Mouse (Mus musculus): ENCODE results near the gene Ltbp1. TPM values are rescaled to one million over a fixed set of nuclear protein-coding genes. Genes with fewer than 3 reads are reported as not detected.

Gene Ltbp1
- total and polyA plus RNA-seq, 3 experiments = 0.01 to 0.04 TPM; not detected in 1

DNA sequence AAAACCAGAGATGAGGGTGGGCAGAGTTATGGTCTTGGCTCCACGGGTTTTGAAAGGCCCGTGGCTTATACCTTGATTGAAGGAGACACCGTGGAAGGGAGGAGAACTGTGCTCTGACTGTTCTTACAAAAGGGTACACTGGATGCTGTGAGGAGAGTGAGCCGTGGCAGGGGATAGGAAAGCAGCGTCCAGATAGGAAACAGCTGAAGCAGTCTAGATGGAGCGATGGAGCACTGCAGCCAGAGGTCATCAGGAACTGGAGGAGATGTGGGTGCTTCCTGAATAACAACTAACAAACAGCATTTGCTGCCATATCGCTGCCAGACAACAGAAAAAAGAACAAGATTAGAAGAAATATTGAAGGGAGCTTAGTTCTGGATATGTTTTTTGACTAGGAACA, 166.3 kb downstream of the Ltbp1 start:
- Histone ChIP-seq H3K4me3 (ENCODE audit: control insufficient read depth in 1 of 2, insufficient read depth in 1 of 2, low read depth in 2 of 2, low read length in 2 of 2) (no peak overlapping the region), H3K27ac (ENCODE audit: control insufficient read depth, low read depth, low read length) (no peak overlapping the region), H3K36me3 (ENCODE audit: control insufficient read depth in 1 of 2, insufficient read depth in 2 of 2, low read length in 2 of 2) (no peaks in the 10 kb centered on the region), H3K27me3 (ENCODE audit: control insufficient read depth in 1 of 2, insufficient read depth in 2 of 2, low read length in 2 of 2) (peaks cover 4 to 12% of the 10 kb centered on the region in 2 experiments), H3K9ac (ENCODE audit: control insufficient read depth, low read depth, low read length, poor library complexity, severe bottlenecking) (no peak overlapping the region), H3K9me3 (replicated peaks; ENCODE audit: insufficient read depth, low read length) (no peaks in the 10 kb centered on the region), H3K79me2 (ENCODE audit: control insufficient read depth, insufficient read depth, low read length, poor library complexity) (no peaks in the 10 kb centered on the region), H3K4me1 (ENCODE audit: control insufficient read depth in 1 of 2, insufficient read depth in 2 of 2, low read length in 2 of 2) (no peaks in the 10 kb centered on the region)
- DNase-seq (ENCODE audit: low read depth, low spot score) = no peak
- TF ChIP-seq TCF12 (IDR thresholded peaks at IDR 0.05; ENCODE audit: low read depth, low read length) (no peak), NRF1 (IDR thresholded peaks at IDR 0.05; ENCODE audit: insufficient read depth, low read depth, low read length, poor library complexity, severe bottlenecking) (no peak), MAX (IDR thresholded peaks at IDR 0.05; ENCODE audit: low read length) (no peak), MYC (IDR thresholded peaks at IDR 0.05; ENCODE audit: low read depth, low read length) (no peak)

DNA sequence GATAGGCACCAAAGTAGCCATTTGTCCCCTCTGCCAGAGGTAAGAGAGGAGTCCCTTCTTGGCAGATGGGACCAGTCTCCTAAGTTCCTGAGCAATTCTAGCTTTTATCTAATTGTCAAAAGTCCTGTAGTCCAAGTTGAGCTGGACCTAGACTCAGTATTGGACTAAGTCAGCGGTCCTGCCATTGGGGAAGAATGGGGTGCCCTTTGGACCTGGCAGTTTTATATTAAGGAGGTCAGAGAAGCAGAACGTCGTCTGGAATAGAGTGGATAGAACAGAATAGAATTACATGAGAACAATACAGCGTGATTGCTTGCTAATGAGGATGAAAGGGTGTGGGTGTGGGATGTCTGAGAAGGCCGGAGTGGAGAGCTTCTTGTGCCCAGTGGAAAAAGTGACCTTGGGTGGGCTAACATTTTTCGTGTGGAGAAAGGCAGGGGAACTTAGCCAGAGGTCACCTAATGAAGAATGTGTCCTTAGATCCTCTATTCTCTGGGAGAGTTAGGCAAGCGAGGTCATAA, 167.4 kb downstream of the Ltbp1 start:
- DNase-seq (ENCODE audit: low read depth, low spot score) = no peak
- no peak overlapping the region for H3K27ac ChIP-seq (ENCODE audit: control insufficient read depth, low read depth, low read length)
- H3K27me3 ChIP-seq (ENCODE audit: control insufficient read depth in 1 of 2, insufficient read depth in 2 of 2, low read length in 2 of 2) = peaks cover 4 to 10% of the 10 kb centered on the region in 2 experiments
- no peak overlapping the region for H3K4me3 ChIP-seq (ENCODE audit: control insufficient read depth in 1 of 2, insufficient read depth in 1 of 2, low read depth in 2 of 2, low read length in 2 of 2)
- no peaks in the 10 kb centered on the region for H3K79me2 ChIP-seq (ENCODE audit: control insufficient read depth, insufficient read depth, low read length, poor library complexity)
- H3K9me3 ChIP-seq (replicated peaks; ENCODE audit: insufficient read depth, low read length) = no peaks in the 10 kb centered on the region
- H3K36me3 ChIP-seq (ENCODE audit: control insufficient read depth in 1 of 2, insufficient read depth in 2 of 2, low read length in 2 of 2) = no peaks in the 10 kb centered on the region; a peak in 1 of 4 replicates
- H3K4me1 ChIP-seq (ENCODE audit: control insufficient read depth in 1 of 2, insufficient read depth in 2 of 2, low read length in 2 of 2) = 0 out of 4 replicates have a peak, but pooled peaks cover 0 to 4% of the 10 kb centered on the region in 2 experiments
- no peak for TF ChIP-seq MAFK (IDR thresholded peaks at IDR 0.05; ENCODE audit: borderline replicate concordance, low read depth, low read length)
- TF ChIP-seq GABPA (IDR thresholded peaks at IDR 0.05; ENCODE audit: low read depth, low read length) = no peak
- no peak for TF ChIP-seq POLR2AphosphoS5 (IDR thresholded peaks at IDR 0.05; ENCODE audit: borderline replicate concordance, low read depth, low read length)
- no peak for TF ChIP-seq CTCF (IDR thresholded peaks at IDR 0.05 in 2 of 3, conservative IDR thresholded peaks at IDR 0.05 in 1 of 3; ENCODE audit: control insufficient read depth in 1 of 3, insufficient read depth in 1 of 3, low read depth in 2 of 3, low read length in 3 of 3, poor library complexity in 1 of 3, severe bottlenecking in 1 of 3)
- no peak for TF ChIP-seq TAL1 (IDR thresholded peaks at IDR 0.05; ENCODE audit: low read length)
- TF ChIP-seq TCF12 (IDR thresholded peaks at IDR 0.05; ENCODE audit: low read depth, low read length) = no peak
- TF ChIP-seq ETS1 (IDR thresholded peaks at IDR 0.05; ENCODE audit: low read depth, low read length) = no peak
- no peak for TF ChIP-seq USF1 (IDR thresholded peaks at IDR 0.05; ENCODE audit: low read depth, low read length)
- TF ChIP-seq MYB (IDR thresholded peaks at IDR 0.05; ENCODE audit: low read depth, low read length) = no peak
- H3K9ac ChIP-seq (ENCODE audit: control insufficient read depth, low read depth, low read length, poor library complexity, severe bottlenecking) = no peak overlapping the region

DNA sequence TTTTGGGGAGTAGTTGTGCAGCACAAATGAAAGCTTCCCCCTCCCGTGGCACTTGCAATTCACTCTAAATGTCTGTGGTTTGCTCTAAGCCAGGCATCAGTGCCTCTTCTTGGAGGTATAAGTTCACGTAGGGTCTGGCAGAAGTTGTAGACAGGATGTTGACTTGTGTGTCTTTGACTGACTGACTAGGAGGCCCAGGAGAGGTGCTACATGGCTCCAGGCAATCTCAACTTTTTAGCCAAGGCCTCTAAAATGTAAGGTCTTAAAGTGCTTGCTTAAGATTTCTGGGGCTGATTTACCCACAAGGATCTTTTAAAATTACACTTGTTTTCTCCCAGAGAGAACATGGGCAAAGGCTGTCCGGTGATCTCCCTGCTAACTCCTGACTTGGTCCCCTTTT, 169.1 kb downstream of the Ltbp1 start:
- Histone ChIP-seq H3K27ac (ENCODE audit: control insufficient read depth, low read depth, low read length) (no peak overlapping the region), H3K4me1 (ENCODE audit: control insufficient read depth in 1 of 2, insufficient read depth in 2 of 2, low read length in 2 of 2) (peaks cover 2 to 5% of the 10 kb centered on the region in 2 experiments; a peak in 2 of 4 replicates), H3K9ac (ENCODE audit: control insufficient read depth, low read depth, low read length, poor library complexity, severe bottlenecking) (no peak overlapping the region), H3K9me3 (replicated peaks; ENCODE audit: insufficient read depth, low read length) (no peaks in the 10 kb centered on the region), H3K79me2 (ENCODE audit: control insufficient read depth, insufficient read depth, low read length, poor library complexity) (no peaks in the 10 kb centered on the region), H3K4me3 (ENCODE audit: control insufficient read depth in 1 of 2, insufficient read depth in 1 of 2, low read depth in 2 of 2, low read length in 2 of 2) (no peak overlapping the region), H3K27me3 (ENCODE audit: control insufficient read depth in 1 of 2, insufficient read depth in 2 of 2, low read length in 2 of 2) (peaks cover 8 to 13% of the 10 kb centered on the region in 2 experiments), H3K36me3 (ENCODE audit: control insufficient read depth in 1 of 2, insufficient read depth in 2 of 2, low read length in 2 of 2) (no peaks in the 10 kb centered on the region; a peak in 1 of 4 replicates)
- TF ChIP-seq TCF12 (IDR thresholded peaks at IDR 0.05; ENCODE audit: low read depth, low read length) (no peak), MYC (IDR thresholded peaks at IDR 0.05; ENCODE audit: low read depth, low read length) (no peak)
- DNase-seq (ENCODE audit: low read depth, low spot score) = no peak

All from MEL (cell line).